Mouse (Mus musculus) limb, embryonic 10.5 days (tissue): ENCODE results near the gene Mcf2l. TPM values are rescaled to one million over a fixed set of nuclear protein-coding genes. Genes with fewer than 3 reads are reported as not detected.

Source experiments
- DNase-seq: peaks from one replicate; pipeline ENCODE4 v3.0.0-alpha.2; 2017; ENCODE audit warnings: low spot score
- H3K27ac ChIP-seq: fragments of 300-500 bp; sonication (generic); 2 replicates; pipeline ENCODE4 v1.5.1; 2016; ENCODE audit warnings: mild to moderate bottlenecking
- H3K27me3 ChIP-seq: fragments of 300-500 bp; sonication (generic); 2 replicates; pipeline ENCODE4 v1.6.1; 2016; ENCODE audit warnings: low read depth, mild to moderate bottlenecking; ENCODE audit not compliant: poor library complexity, severe bottlenecking
- H3K36me3 ChIP-seq: fragments of 300-500 bp; sonication (generic); 2 replicates; pipeline ENCODE4 v1.6.1; 2016; ENCODE audit warnings: mild to moderate bottlenecking, moderate library complexity
- H3K4me1 ChIP-seq: fragments of 300-500 bp; sonication (generic); 2 replicates; pipeline ENCODE4 v1.6.1; 2016
- H3K4me3 ChIP-seq: fragments of 300-500 bp; sonication (generic); 2 replicates; pipeline ENCODE4 v1.5.1; 2016; ENCODE audit warnings: mild to moderate bottlenecking, moderate library complexity
- H3K9me3 ChIP-seq: fragments of 300-500 bp; sonication (generic); replicated peaks from 2 replicates; pipeline ENCODE4 v1.6.1; 2016; ENCODE audit warnings: mild to moderate bottlenecking
- WGBS: fragments of 180-500 bp; shearing (Covaris S2); methylation state at CpG from one replicate; pipeline ENCODE4 v1.1.7; 2016; 5-methylcytosine and 5-hydroxymethylcytosine counted together
- microRNA-seq: library from miRNA; unstranded; fragments of <30 nt; microRNA quantifications from one replicate; pipeline ENCODE4, GENCODE M21; 2017
- polyA plus RNA-seq: library from polyadenylated mRNA; unstranded; fragments of >200 nt; fragmentation: Nextera tagmentation; extraction: Ambion mirVana; gene quantifications from 2 replicates; pipeline ENCODE4 v1.2.1, GENCODE M21; 2016

The Mcf2l gene
- polyA plus RNA-seq, 1 experiment from 2014 or later, result 10.3 TPM

DNA sequence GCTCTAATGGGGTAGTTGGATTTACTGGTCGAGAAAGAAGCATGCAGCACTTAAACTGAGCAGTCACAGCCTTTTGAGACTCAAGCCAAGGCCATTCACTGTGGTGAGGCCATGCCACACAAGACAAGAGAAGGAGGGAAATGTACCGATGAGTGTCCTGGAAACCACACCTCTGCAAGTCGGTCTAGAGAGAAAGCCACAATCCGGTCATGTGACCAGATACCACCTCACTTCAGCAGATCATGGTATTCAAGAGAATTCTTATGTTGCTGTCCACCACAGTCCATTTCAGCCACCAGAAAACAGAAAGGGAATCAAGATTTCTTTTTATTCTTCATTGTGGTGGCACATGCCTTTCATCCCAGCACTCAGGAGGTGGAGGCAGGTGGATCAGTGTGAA lies 167.9 kb downstream of the Mcf2l start:
- Histone ChIP-seq H3K36me3 (no peaks in the 10 kb centered on the region), H3K4me1 (peaks cover 14% of the 10 kb centered on the region), H3K4me3 (no peak overlapping the region), H3K9me3 (no peaks in the 10 kb centered on the region), H3K27ac (no peak overlapping the region), H3K27me3 (no peaks in the 10 kb centered on the region)
- no peak for DNase-seq
- WGBS, result 92% methylated on average over 4 of the region's 4 CpGs

DNA sequence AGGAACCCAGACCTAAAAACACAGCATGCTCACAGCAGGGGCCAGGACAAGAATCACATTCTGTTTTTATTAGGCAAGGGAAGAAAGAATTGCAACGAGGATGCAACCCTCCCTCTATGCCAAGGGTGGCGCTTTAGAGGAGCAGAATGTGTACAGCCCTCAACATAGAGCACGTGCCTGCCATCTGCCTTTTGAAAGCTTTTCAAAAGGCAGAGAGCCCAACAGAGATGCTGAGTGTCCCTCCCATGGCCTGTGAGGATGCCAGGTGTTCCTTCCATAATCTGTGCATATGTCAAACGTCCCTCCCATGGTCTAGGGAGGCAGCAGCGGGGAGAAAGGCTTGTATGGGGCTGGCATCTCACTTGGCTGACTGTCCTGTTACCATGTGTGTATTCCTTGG lies 174.0 kb downstream of the Mcf2l start:
- no peak overlapping the region for H3K4me3 ChIP-seq
- 67% methylated on average over 5 of the region's 5 CpGs for WGBS
- no peaks in the 10 kb centered on the region for H3K27me3 ChIP-seq
- peaks cover 5% of the 10 kb centered on the region; the same call in 1 of the 2 replicates for H3K4me1 ChIP-seq
- no peak for DNase-seq
- no peak overlapping the region for H3K27ac ChIP-seq
- no peaks in the 10 kb centered on the region for H3K9me3 ChIP-seq
- H3K36me3 ChIP-seq, result no peaks in the 10 kb centered on the region

GRCm38 (mm10) chr8:13050550-13050949 lies 176.9 kb downstream of the Mcf2l start:
- no peak overlapping the region for H3K27ac ChIP-seq
- WGBS, result 84% methylated on average over 10 of the region's 10 CpGs
- DNase-seq, result no peak
- H3K9me3 ChIP-seq, result no peaks in the 10 kb centered on the region
- no peak overlapping the region for H3K4me3 ChIP-seq
- H3K27me3 ChIP-seq, result no peaks in the 10 kb centered on the region
- no peaks in the 10 kb centered on the region for H3K36me3 ChIP-seq
- peaks cover 5% of the 10 kb centered on the region; the same call in 1 of the 2 replicates for H3K4me1 ChIP-seq

DNA sequence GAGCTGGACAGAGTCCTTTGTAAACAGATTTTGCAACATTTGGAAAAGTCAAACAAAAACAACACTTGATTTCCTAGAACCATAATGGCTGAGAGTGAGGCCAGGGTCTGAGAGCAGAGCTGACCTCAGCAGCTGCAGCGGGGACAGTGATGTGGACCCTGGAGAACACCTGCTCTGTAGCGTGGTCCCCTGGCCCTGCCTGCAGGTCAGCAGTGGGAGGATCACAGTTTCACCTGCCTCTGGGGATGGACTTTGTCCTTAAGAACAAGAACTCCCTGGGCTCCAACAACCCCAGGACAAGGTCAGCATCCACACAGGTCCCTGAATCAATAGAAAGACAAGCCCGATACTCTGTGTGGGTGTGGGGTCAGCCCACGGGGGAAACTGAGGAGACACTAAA lies 183.7 kb downstream of the Mcf2l start:
- H3K4me3 ChIP-seq, result no peak overlapping the region
- no peak for DNase-seq
- no peak overlapping the region for H3K27ac ChIP-seq
- no peaks in the 10 kb centered on the region for H3K4me1 ChIP-seq
- H3K27me3 ChIP-seq, result no peaks in the 10 kb centered on the region
- WGBS, result 85% methylated on average over 4 of the region's 4 CpGs
- H3K9me3 ChIP-seq, result no peaks in the 10 kb centered on the region
- H3K36me3 ChIP-seq, result no peaks in the 10 kb centered on the region

DNA sequence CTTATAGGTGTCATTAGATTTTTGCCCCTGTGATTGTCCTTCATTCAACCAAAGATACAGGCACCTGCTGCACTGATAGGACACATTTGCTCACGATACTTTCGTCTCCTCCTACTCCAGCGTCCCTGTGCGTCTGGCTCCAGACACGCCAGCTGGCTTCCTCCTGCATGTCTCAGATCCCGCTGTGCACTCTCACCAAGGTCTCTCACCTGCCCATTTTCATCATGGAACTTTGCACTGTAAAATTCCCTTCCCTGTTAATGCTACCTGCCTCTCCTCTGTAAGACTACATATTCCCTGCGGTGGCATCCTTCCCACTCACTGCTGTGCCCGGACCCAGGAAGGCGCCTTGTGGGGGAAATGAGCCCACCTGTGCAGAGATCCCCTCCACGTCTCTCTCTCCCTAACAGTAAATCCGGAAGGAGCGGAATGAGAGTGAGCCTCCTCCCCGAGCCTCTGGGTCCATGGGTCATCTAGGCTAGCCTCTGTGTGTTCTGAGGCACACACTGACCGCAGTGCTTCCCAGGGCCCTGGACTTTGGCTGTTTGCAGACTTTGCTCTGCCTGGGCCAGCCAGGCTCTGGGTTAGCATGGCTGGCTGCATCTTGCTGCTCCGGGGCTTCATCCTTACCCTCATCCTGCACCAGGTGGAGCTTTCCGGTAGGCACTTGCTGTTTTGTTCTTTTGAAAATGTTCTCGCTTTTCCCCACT lies 187.0 kb downstream of the Mcf2l start, which contains the start of gene Proz:
Proz (plus strand) TSS at position 474 of the 710 bp plus-strand sequence.
- WGBS, result 82% methylated on average over 17 of the region's 17 CpGs

DNA sequence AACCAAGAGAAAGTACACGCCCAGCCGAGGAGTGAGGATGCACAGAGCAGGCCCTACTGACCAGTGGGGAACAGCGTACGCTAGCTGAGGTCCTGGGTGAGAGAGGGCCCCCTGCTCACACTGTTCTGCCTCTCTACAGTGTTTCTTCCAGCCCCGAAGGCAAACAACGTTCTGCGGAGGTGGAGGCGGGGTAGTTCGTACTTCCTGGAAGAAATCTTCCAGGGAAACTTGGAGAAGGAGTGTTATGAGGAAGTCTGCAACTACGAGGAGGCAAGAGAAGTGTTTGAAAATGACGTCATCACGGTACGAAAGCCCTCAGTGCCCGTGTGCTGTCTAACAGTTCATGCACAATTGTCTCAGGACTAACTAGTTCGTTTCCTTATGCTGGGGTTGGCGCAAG lies 189.5 kb downstream of the Mcf2l start:
- H3K27me3 ChIP-seq, result no peaks in the 10 kb centered on the region
- 80% methylated on average over 16 of the region's 16 CpGs for WGBS

More for the DNA sequence above, 187.0 kb downstream of the Mcf2l start, which contains the start of gene Proz:
- H3K27me3 ChIP-seq, result no peaks in the 10 kb centered on the region
- no peaks in the 10 kb centered on the region for H3K9me3 ChIP-seq
- H3K4me1 ChIP-seq, result no peaks in the 10 kb centered on the region
- no peak within 1 kb of the TSS for H3K4me3 ChIP-seq
- DNase-seq, result no peak
- H3K36me3 ChIP-seq, result no peaks in the 10 kb centered on the region
- no peak within 1 kb of the TSS for H3K27ac ChIP-seq

More for the DNA sequence above, 189.5 kb downstream of the Mcf2l start:
- H3K4me1 ChIP-seq, result no peaks in the 10 kb centered on the region
- no peak overlapping the region for H3K27ac ChIP-seq
- no peak for DNase-seq
- H3K36me3 ChIP-seq, result no peaks in the 10 kb centered on the region
- no peaks in the 10 kb centered on the region for H3K9me3 ChIP-seq
- no peak overlapping the region for H3K4me3 ChIP-seq

Small RNA genes within 50 kb of the gene (microRNA-seq; reads per million reads assigned to microRNA genes)
- gene Gm38671, result not detected

Other genes with a start within 250 kb of the Mcf2l start
- 49.6 and 53.9 TPM in 2 replicates for gene Tubgcp3, start 201.6 kb upstream of the Mcf2l start, polyA plus RNA-seq
- 7.9 and 10.8 TPM in 2 replicates for gene Atp11a, start 116.8 kb upstream of the Mcf2l start, polyA plus RNA-seq
- gene F7, start 152.2 kb downstream of the Mcf2l start, polyA plus RNA-seq, result not detected in 2 replicates
- 0.53 and 0.64 TPM in 2 replicates for gene F10, start 163.5 kb downstream of the Mcf2l start, polyA plus RNA-seq
- gene Proz, start 187.1 kb downstream of the Mcf2l start, polyA plus RNA-seq, result 0.20 and 0.33 TPM in 2 replicates
- gene Pcid2, start 231.7 kb downstream of the Mcf2l start, polyA plus RNA-seq, result 62.9 and 65.8 TPM in 2 replicates
- gene Cul4a, start 231.8 kb downstream of the Mcf2l start, polyA plus RNA-seq, result 92.4 and 104 TPM in 2 replicates